Mouse (Mus musculus) embryo, embryonic 11 days (tissue): ENCODE results near the gene Isoc2a.

Experiments
- DNase-seq: peaks from one replicate; pipeline ENCODE4 v3.0.0-alpha.2; 2015

Isoc2a gene

DNA sequence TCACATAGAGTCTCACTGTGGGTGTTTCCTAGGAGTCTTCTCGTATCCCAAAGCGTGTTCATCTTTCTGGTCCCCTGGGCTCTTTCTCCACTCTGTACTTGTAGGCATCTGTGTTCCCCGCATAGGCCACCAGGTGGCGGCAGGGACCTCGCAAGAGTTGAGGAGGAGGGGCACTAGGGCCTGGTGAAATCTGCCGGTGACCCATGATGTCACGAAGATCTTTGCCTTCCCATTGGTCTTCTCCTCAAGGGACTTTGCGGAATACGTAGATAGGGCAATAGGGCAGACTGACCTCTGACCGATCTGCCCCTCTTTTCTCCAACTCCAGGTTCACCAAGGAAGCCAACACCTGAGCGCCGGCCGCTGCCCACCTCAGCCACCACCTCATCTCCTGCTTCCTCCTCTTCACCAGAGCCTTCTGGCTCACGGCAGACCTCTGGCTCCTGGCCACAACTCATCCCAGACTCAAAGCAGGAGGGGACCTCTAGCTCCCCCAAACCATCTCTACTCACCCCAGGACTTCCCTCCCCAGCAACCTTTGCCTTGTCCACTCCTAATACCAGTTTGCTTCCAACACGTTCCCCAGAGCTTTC lies 66.4 kb downstream of the Isoc2a start:
- peak; percentile 92 for DNase-seq
